Mouse (Mus musculus) embryonic facial prominence, embryonic 13.5 days (tissue): ENCODE measurements around the gene Fxyd3. TPM values are rescaled to one million over a fixed set of nuclear protein-coding genes. Genes with fewer than 3 reads are reported as not detected.

Experiments
- ATAC-seq: fragments of 200-750 bp; cut with Nextera tagmentation; 2 replicates; pipeline ENCODE4 v1.8.0; 2017; ENCODE audit warnings: low read depth; ENCODE audit not compliant: insufficient number of reproducible peaks, insufficient read depth, low FRiP score, low TSS enrichment
- H3K27ac ChIP-seq: fragments of 300-500 bp; sonication (generic); 2 replicates; pipeline ENCODE4 v1.5.1; 2015; ENCODE audit warnings: moderate library complexity, mild to moderate bottlenecking, inconsistent platforms
- H3K27me3 ChIP-seq: fragments of 300-500 bp; sonication (generic); 2 replicates; pipeline ENCODE4 v1.6.1; 2015; ENCODE audit warnings: mild to moderate bottlenecking, inconsistent platforms
- H3K36me3 ChIP-seq: fragments of 300-500 bp; sonication (generic); 2 replicates; pipeline ENCODE4 v1.6.1; 2015; ENCODE audit warnings: mild to moderate bottlenecking, inconsistent platforms
- H3K4me1 ChIP-seq: fragments of 300-500 bp; sonication (generic); 2 replicates; pipeline ENCODE4 v1.6.1; 2015; ENCODE audit warnings: inconsistent platforms
- H3K4me2 ChIP-seq: fragments of 300-500 bp; sonication (generic); 2 replicates; pipeline ENCODE4 v1.6.1; 2015; ENCODE audit warnings: moderate library complexity, mild to moderate bottlenecking, inconsistent platforms
- H3K4me3 ChIP-seq: fragments of 300-500 bp; sonication (generic); 2 replicates; pipeline ENCODE4 v1.5.1; 2015; ENCODE audit warnings: mild to moderate bottlenecking, inconsistent platforms
- H3K9ac ChIP-seq: fragments of 300-500 bp; sonication (generic); 2 replicates; pipeline ENCODE4 v1.6.1; 2015; ENCODE audit warnings: mild to moderate bottlenecking, inconsistent platforms
- H3K9me3 ChIP-seq: fragments of 300-500 bp; sonication (generic); 2 replicates; pipeline ENCODE4 v1.6.1; 2016; ENCODE audit warnings: inconsistent platforms
- WGBS: fragments of 180-500 bp; shearing (Covaris S2); methylation state at CpG from one replicate; pipeline ENCODE4 v1.1.7; 2015; ENCODE audit warnings: mixed read lengths; 5-methylcytosine and 5-hydroxymethylcytosine counted together
- polyA plus RNA-seq: library from polyadenylated mRNA; unstranded; fragments of >200 nt; fragmentation: Nextera tagmentation; extraction: Ambion mirVana; gene quantifications from 2 replicates; pipeline ENCODE4 v1.2.1, GENCODE M21; 2015

Gene Fxyd3
- polyA plus RNA-seq, 1 experiment from 2014 or later: 55.9 TPM

- no peaks in the 10 kb centered on the region for H3K36me3 ChIP-seq
- H3K4me2 ChIP-seq: no peak overlapping the region
- no peaks in the 10 kb centered on the region for H3K9me3 ChIP-seq
- H3K9ac ChIP-seq: 0 out of 2 replicates have a peak overlapping the region, but pooled peaks have one; percentile 12
- WGBS: 36% methylated on average over 14 of the region's 14 CpGs
- peaks cover 29% of the 10 kb centered on the region for H3K4me1 ChIP-seq
- H3K27me3 ChIP-seq: no peaks in the 10 kb centered on the region
- peak; percentile 22; the same call in 1 of the 2 replicates for ATAC-seq
- H3K27ac ChIP-seq: peak overlapping the region; percentile 80; the same call in 1 of the 2 replicates
- H3K4me3 ChIP-seq: no peak overlapping the region
Measured at GRCm38 (mm10) chr7:31082831-31083588, 6.5 kb upstream of the Fxyd3 start.

GRCm38 (mm10) chr7:31082106-31082505, 5.6 kb upstream of the Fxyd3 start:
- H3K4me2 ChIP-seq: no peak overlapping the region
- H3K9ac ChIP-seq: no peak overlapping the region
- H3K27me3 ChIP-seq: no peaks in the 10 kb centered on the region
- no peak overlapping the region for H3K27ac ChIP-seq
- H3K4me3 ChIP-seq: no peak overlapping the region
- no peak for ATAC-seq
- H3K36me3 ChIP-seq: no peaks in the 10 kb centered on the region
- peaks cover 38% of the 10 kb centered on the region for H3K4me1 ChIP-seq
- no peaks in the 10 kb centered on the region for H3K9me3 ChIP-seq

DNA sequence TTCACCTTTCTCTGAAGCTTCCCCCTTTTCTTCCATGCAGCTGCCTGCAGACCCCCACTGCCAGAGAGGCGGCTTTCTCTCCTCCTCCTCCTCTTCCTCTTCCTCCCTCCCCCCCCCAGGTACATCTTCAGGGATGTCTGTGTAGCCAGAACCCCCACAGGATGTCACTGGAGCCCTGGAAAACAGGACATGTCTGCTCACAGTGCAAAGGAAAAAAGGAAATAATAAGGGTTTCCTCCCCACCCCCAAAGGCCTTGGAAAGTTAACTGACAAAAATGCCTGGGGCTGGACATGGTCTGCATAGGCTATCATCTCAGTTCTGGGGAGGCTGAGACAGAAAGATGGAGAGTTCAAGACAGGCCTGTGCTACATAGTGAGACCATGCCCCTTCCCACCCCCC, 4.6 kb upstream of the Fxyd3 start:
- ATAC-seq: no peak
- H3K4me1 ChIP-seq: peaks cover 48% of the 10 kb centered on the region
- WGBS: 16% methylated on average over 1 of the region's 1 CpGs
- H3K9ac ChIP-seq: no peak overlapping the region
- H3K27me3 ChIP-seq: no peaks in the 10 kb centered on the region
- H3K27ac ChIP-seq: no peak overlapping the region
- no peak overlapping the region for H3K4me3 ChIP-seq
- no peaks in the 10 kb centered on the region for H3K9me3 ChIP-seq
- no peaks in the 10 kb centered on the region for H3K36me3 ChIP-seq
- no peak overlapping the region for H3K4me2 ChIP-seq

GRCm38 (mm10) chr7:31080611-31081010, 4.1 kb upstream of the Fxyd3 start:
- WGBS: 29% methylated on average over 3 of the region's 3 CpGs
- no peak overlapping the region for H3K27ac ChIP-seq
- no peaks in the 10 kb centered on the region for H3K36me3 ChIP-seq
- no peak overlapping the region for H3K4me2 ChIP-seq
- H3K27me3 ChIP-seq: no peaks in the 10 kb centered on the region
- no peak overlapping the region for H3K9ac ChIP-seq
- no peaks in the 10 kb centered on the region for H3K9me3 ChIP-seq
- ATAC-seq: no peak
- no peak overlapping the region for H3K4me3 ChIP-seq
- peaks cover 48% of the 10 kb centered on the region for H3K4me1 ChIP-seq

DNA sequence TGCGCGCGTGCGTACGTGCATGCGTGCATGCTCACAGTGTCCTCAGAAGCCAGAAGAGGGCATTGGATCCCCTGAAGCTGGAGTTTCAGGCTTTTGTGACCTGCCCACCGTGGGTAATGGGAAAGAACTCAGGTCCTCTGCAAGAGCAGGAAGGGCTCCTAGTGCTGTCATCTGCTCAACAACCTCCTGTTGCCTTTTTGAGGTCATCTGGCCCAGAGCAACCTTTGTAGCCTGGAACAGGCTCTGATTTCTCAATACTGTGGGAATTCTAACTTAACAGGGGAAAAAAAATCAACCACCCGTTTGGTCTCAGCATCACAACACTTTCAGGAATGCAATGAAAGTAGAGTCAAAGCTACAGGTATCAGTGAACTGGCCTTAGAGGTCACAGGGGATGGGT, 3.2 kb upstream of the Fxyd3 start:
- H3K4me1 ChIP-seq: peaks cover 39% of the 10 kb centered on the region
- H3K9ac ChIP-seq: no peak overlapping the region
- 91% methylated on average over 8 of the region's 8 CpGs for WGBS
- no peak overlapping the region for H3K4me2 ChIP-seq
- no peaks in the 10 kb centered on the region for H3K9me3 ChIP-seq
- no peak overlapping the region for H3K4me3 ChIP-seq
- no peak overlapping the region for H3K27ac ChIP-seq
- no peaks in the 10 kb centered on the region for H3K27me3 ChIP-seq
- ATAC-seq: no peak
- no peaks in the 10 kb centered on the region for H3K36me3 ChIP-seq

- H3K4me2 ChIP-seq: no peak overlapping the region
- 35% methylated on average over 5 of the region's 5 CpGs for WGBS
- H3K4me3 ChIP-seq: no peak overlapping the region
- no peak overlapping the region for H3K9ac ChIP-seq
- peaks cover 23% of the 10 kb centered on the region for H3K4me1 ChIP-seq
- H3K27ac ChIP-seq: peak overlapping the region; percentile 52
- peak; percentile 34; the same call in 1 of the 2 replicates for ATAC-seq
- no peaks in the 10 kb centered on the region for H3K9me3 ChIP-seq
- H3K27me3 ChIP-seq: no peaks in the 10 kb centered on the region
- no peaks in the 10 kb centered on the region for H3K36me3 ChIP-seq
Measured at GRCm38 (mm10) chr7:31077885-31078445, 1.5 kb upstream of the Fxyd3 start.

DNA sequence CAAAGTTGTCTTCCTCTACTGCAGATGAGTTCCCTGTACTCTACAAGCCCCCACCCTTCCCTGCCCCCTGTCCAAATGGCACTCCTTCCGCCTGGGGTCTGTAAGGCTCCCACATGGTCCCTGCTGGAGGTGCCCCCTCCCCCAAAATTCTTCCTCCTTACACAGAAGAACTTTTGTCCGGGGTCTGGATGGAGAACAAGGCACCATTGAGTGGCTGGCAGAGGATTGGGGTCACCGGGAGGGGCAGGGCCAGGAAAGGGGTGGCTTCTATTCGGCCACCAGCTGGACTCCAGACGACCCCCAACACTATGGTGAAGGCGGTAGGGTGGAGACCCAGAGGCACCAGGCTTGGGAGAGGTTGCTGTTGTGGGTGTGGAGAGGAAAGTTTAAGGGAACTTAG, 966 bp upstream of the Fxyd3 start:
- Histone ChIP-seq H3K36me3 (no peaks in the 10 kb centered on the region), H3K4me1 (peaks cover 21% of the 10 kb centered on the region), H3K9ac (no peak overlapping the region), H3K4me2 (no peak overlapping the region), H3K4me3 (no peak overlapping the region), H3K27me3 (no peaks in the 10 kb centered on the region), H3K9me3 (no peaks in the 10 kb centered on the region), H3K27ac (peak overlapping the region; percentile 52)
- 30% methylated on average over 6 of the region's 6 CpGs for WGBS
- ATAC-seq: peak; percentile 57; the same call in 1 of the 2 replicates

DNA sequence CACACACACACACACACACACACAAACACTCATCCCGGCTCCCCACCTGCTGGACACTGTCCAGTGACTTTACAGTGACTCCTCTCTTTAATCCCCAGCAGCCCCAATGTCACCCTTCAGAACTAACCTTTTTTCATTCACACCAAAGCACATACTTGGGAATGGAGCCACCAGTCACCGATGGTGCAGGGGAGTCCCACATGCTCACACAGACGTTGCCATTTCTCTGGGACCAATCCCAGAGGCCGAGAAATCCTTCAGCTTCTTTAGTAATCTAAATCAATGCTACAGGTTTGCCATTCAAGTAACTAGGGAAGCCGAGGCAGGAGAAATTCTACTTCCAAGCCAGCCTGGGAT, 1.8 kb downstream of the Fxyd3 start:
- Histone ChIP-seq H3K9ac (no peak overlapping the region), H3K27me3 (no peaks in the 10 kb centered on the region), H3K9me3 (no peaks in the 10 kb centered on the region), H3K4me1 (peaks cover 31% of the 10 kb centered on the region), H3K27ac (no peak overlapping the region), H3K36me3 (no peaks in the 10 kb centered on the region), H3K4me2 (no peak overlapping the region), H3K4me3 (no peak overlapping the region)
- WGBS: 79% methylated on average over 5 of the region's 5 CpGs
- ATAC-seq: no peak

DNA sequence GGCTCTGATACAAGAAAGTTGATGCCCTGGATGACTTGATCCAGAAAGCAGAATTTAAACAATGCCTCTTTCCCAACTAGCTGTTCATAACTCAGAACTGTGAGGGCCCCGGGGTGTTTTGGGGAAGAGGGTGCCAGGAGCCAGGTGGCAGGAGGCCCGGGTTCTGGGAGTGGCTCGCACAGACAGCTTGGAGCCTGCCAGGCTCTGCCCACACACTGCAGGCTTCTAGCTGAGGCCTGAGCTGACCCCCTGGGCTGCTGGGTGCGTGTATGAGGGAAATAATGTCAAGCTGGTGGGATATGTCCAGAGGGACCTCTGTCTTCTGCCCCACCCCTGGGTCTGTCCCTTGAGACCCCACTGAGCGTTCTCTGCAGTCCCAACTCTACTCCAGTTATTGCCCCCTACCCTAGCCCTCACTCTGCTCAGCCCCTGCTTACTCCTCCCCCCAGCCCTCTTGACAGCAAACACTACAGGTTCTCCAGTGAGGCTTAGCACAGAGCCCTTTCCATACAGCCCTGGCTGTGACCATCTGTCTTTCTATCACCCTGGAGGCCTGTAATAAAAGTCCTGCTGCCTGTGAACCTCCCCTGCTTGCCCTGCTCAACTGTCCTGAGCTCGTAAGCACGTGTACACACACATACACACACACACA, 2.3 kb downstream of the Fxyd3 start:
- Histone ChIP-seq H3K27ac (no peak overlapping the region), H3K4me1 (peaks cover 31% of the 10 kb centered on the region), H3K4me3 (no peak overlapping the region), H3K36me3 (no peaks in the 10 kb centered on the region), H3K9me3 (no peaks in the 10 kb centered on the region), H3K9ac (no peak overlapping the region), H3K27me3 (no peaks in the 10 kb centered on the region), H3K4me2 (no peak overlapping the region)
- 70% methylated on average over 7 of the region's 7 CpGs for WGBS
- no peak for ATAC-seq

- Histone ChIP-seq H3K9ac (no peak overlapping the region), H3K4me2 (no peak overlapping the region), H3K9me3 (no peaks in the 10 kb centered on the region), H3K36me3 (no peaks in the 10 kb centered on the region), H3K27me3 (no peaks in the 10 kb centered on the region), H3K4me1 (peaks cover 31% of the 10 kb centered on the region), H3K4me3 (no peak overlapping the region), H3K27ac (no peak overlapping the region)
- ATAC-seq: no peak
Measured at GRCm38 (mm10) chr7:31073546-31073945, 3.0 kb downstream of the Fxyd3 start.

- WGBS: 54% methylated on average over 9 of the region's 9 CpGs
- Histone ChIP-seq H3K27me3 (no peaks in the 10 kb centered on the region), H3K27ac (no peak overlapping the region), H3K4me2 (no peak overlapping the region), H3K9ac (no peak overlapping the region), H3K36me3 (no peaks in the 10 kb centered on the region), H3K4me1 (peaks cover 35% of the 10 kb centered on the region), H3K9me3 (no peaks in the 10 kb centered on the region), H3K4me3 (no peak overlapping the region)
- ATAC-seq: no peak
Measured at GRCm38 (mm10) chr7:31072326-31072725, 4.2 kb downstream of the Fxyd3 start.

DNA sequence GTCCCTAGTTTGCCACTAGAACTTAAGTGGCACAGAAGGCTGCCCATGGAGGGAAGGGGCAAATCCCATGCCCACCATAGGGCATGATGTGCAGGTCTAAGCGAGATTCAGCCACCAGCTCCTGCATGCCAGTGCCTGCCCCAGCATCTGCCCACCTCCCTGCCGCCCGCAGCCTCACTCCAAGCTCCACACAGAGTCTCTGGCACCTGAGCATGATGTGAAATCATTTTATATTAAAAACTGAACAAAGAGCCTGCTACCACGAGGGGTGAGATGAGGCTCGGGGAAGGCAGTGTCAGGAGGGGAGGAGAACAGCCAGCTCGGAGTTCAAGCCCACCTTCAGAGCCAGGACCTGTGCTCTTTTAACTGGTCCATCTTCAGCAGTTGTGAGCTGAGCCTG, 6.2 kb downstream of the Fxyd3 start:
- Histone ChIP-seq H3K27ac (no peak overlapping the region), H3K4me1 (peaks cover 24% of the 10 kb centered on the region), H3K9me3 (no peaks in the 10 kb centered on the region), H3K36me3 (no peaks in the 10 kb centered on the region), H3K27me3 (no peaks in the 10 kb centered on the region), H3K4me3 (no peak overlapping the region), H3K9ac (no peak overlapping the region), H3K4me2 (no peak overlapping the region)
- ATAC-seq: no peak
- 76% methylated on average over 6 of the region's 6 CpGs for WGBS
